Mouse (Mus musculus) limb, embryonic 15.5 days (tissue): Measurements from ENCODE around the gene Itgb6. TPM values are rescaled to one million over a fixed set of nuclear protein-coding genes. Genes with fewer than 3 reads are reported as not detected.

Source experiments
- ATAC-seq: fragments of 200-750 bp; cut with Nextera tagmentation; 2 replicates; pipeline ENCODE4 v1.8.0; 2017; ENCODE audit warnings: low read depth, moderate TSS enrichment; ENCODE audit not compliant: insufficient number of reproducible peaks, low FRiP score, low TSS enrichment
- H3K27ac ChIP-seq: fragments of 300-500 bp; sonication (generic); 2 replicates; pipeline ENCODE4 v1.5.1; 2015; ENCODE audit warnings: moderate library complexity, mild to moderate bottlenecking, inconsistent platforms
- H3K27me3 ChIP-seq: fragments of 300-500 bp; sonication (generic); 2 replicates; pipeline ENCODE4 v1.6.1; 2015; ENCODE audit warnings: inconsistent platforms
- H3K36me3 ChIP-seq: fragments of 300-500 bp; sonication (generic); 2 replicates; pipeline ENCODE4 v1.6.1; 2015; ENCODE audit warnings: inconsistent platforms
- H3K4me1 ChIP-seq: fragments of 300-500 bp; sonication (generic); 2 replicates; pipeline ENCODE4 v1.6.1; 2015; ENCODE audit warnings: inconsistent platforms
- H3K4me2 ChIP-seq: fragments of 300-500 bp; sonication (generic); 2 replicates; pipeline ENCODE4 v1.6.1; 2015; ENCODE audit warnings: mild to moderate bottlenecking, inconsistent platforms
- H3K4me3 ChIP-seq: fragments of 300-500 bp; sonication (generic); 2 replicates; pipeline ENCODE4 v1.5.1; 2015; ENCODE audit warnings: mild to moderate bottlenecking, inconsistent platforms
- H3K9ac ChIP-seq: fragments of 300-500 bp; sonication (generic); 2 replicates; pipeline ENCODE4 v1.6.1; 2015; ENCODE audit warnings: inconsistent platforms
- H3K9me3 ChIP-seq: fragments of 300-500 bp; sonication (generic); 2 replicates; pipeline ENCODE4 v1.6.1; 2016; ENCODE audit warnings: inconsistent platforms
- WGBS: fragments of 180-500 bp; shearing (Covaris S2); methylation state at CpG from one replicate; pipeline ENCODE4 v1.1.7; 2015; 5-methylcytosine and 5-hydroxymethylcytosine counted together
- polyA plus RNA-seq: library from polyadenylated mRNA; unstranded; fragments of >200 nt; fragmentation: Nextera tagmentation; extraction: Ambion mirVana; gene quantifications from 2 replicates; pipeline ENCODE4 v1.2.1, GENCODE M21; 2015

The Itgb6 gene
- polyA plus RNA-seq, 1 experiment from 2014 or later: 3.7 TPM

DNA sequence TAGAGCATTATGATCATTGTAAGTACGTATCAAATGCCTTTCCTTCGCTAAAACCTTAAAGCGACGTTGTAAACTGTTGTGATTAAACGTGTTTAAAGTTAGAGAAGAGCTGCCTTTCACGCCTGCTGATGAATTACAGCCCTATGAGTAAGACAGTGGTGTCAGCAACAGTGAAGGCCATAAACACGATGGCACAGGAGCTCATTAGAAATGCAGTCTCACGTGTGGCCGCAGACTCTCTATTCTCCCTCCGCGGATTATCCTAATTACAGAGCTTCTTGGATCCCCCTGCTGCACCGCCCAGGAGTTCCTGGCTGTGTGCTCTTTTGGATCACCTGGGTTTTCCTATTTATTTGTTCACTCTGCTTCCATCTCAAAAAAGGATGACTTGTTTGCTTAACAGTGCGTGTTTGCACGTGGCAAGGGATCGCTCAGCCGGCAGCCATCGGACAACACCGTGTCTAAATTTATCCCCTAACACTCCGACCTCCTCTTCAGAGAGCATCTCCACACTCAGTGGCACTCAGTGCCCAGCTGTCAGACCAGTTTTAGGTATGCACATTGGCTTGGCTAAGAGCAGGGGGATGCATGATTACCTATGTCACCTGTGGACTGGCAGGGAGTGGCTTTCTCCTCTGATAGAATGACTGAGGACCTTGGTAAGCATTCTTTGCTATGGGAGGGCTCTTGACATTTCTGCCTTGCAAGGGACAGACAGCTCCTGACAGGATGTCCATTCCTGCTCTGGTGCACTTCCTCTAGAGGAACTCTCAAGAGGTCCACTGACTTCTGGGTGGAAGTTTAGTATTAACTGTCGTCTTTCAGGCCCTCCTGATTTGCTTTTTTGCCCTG is 85.3 kb downstream of the Itgb6 start:
- no peak overlapping the region for H3K9ac ChIP-seq
- H3K27me3 ChIP-seq: no peaks in the 10 kb centered on the region
- no peak overlapping the region for H3K4me3 ChIP-seq
- ATAC-seq: no peak
- H3K27ac ChIP-seq: no peak overlapping the region
- H3K4me1 ChIP-seq: no peaks in the 10 kb centered on the region
- H3K4me2 ChIP-seq: no peak overlapping the region
- H3K9me3 ChIP-seq: no peaks in the 10 kb centered on the region
- 49% methylated on average over 20 of the region's 20 CpGs for WGBS
- no peaks in the 10 kb centered on the region for H3K36me3 ChIP-seq

DNA sequence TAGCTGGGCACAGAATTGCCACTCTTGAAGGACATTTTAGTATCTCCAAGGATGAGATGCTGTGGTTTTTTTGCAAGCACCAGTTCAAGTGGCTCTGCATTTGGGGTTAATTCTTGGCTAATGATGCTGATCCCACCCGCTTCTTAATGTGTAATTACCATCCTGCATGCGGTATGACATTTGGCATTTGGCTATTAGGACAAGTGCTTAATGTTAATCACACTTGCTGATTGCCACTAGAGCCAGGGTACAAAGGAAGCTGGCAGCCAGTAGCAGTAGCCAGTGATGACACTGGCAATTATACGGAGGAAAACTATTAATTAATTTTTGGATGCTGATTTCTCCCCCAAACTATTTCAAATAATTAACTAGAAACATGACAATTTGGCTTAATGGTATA is 86.0 kb downstream of the Itgb6 start:
- Histone ChIP-seq H3K4me1 (no peaks in the 10 kb centered on the region), H3K36me3 (no peaks in the 10 kb centered on the region), H3K4me3 (no peak overlapping the region), H3K27me3 (no peaks in the 10 kb centered on the region), H3K27ac (no peak overlapping the region), H3K9ac (no peak overlapping the region), H3K9me3 (no peaks in the 10 kb centered on the region), H3K4me2 (no peak overlapping the region)
- ATAC-seq: no peak
- 53% methylated on average over 3 of the region's 3 CpGs for WGBS

DNA sequence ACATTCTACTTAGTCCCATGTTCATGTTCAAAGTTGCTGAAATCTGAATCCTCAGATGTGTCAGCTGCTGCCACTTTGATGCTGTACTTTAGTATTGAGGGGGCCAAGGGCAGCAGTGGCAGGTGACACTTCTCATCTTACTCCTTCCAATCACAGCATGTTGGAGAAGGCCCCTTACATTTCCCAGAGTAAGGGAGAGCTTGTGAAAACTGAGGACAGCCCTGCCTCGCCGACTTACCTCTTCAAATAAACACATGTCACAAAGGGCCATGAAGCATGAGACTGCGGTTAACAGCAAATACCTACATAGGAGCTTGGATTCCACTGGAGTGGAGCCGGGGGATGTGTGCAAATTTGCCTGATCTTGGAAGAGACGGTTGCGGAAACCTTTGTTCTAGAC is 86.4 kb downstream of the Itgb6 start:
- H3K9me3 ChIP-seq: no peaks in the 10 kb centered on the region
- H3K27ac ChIP-seq: no peak overlapping the region
- H3K9ac ChIP-seq: no peak overlapping the region
- 70% methylated on average over 6 of the region's 6 CpGs for WGBS
- no peak overlapping the region for H3K4me3 ChIP-seq
- H3K4me1 ChIP-seq: no peaks in the 10 kb centered on the region
- ATAC-seq: no peak
- no peaks in the 10 kb centered on the region for H3K27me3 ChIP-seq
- no peak overlapping the region for H3K4me2 ChIP-seq
- no peaks in the 10 kb centered on the region for H3K36me3 ChIP-seq

DNA sequence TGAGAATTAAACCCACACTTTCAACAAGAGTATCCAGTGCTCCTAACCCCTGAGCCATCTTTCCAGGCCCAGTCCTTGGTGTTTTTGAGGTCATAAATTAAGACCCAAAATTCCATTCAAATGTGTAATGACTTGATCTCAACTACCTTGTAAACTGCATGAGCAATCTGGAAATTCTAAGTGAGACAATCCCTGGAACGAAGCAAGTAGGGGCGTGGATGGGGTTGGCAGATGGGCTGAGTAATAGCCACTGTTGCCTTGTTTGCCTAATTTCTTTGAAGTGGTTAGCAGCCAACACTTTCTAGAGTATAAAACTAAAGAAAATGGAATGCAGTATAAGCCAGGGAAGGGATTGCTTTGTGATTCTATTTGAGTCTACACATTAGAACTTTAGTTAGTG is 89.7 kb downstream of the Itgb6 start:
- no peak for ATAC-seq
- H3K36me3 ChIP-seq: no peaks in the 10 kb centered on the region
- no peak overlapping the region for H3K27ac ChIP-seq
- H3K27me3 ChIP-seq: no peaks in the 10 kb centered on the region
- no peak overlapping the region for H3K9ac ChIP-seq
- WGBS: 56% methylated on average over 2 of the region's 2 CpGs
- H3K4me2 ChIP-seq: no peak overlapping the region
- H3K4me3 ChIP-seq: no peak overlapping the region
- no peaks in the 10 kb centered on the region for H3K4me1 ChIP-seq
- no peaks in the 10 kb centered on the region for H3K9me3 ChIP-seq

DNA sequence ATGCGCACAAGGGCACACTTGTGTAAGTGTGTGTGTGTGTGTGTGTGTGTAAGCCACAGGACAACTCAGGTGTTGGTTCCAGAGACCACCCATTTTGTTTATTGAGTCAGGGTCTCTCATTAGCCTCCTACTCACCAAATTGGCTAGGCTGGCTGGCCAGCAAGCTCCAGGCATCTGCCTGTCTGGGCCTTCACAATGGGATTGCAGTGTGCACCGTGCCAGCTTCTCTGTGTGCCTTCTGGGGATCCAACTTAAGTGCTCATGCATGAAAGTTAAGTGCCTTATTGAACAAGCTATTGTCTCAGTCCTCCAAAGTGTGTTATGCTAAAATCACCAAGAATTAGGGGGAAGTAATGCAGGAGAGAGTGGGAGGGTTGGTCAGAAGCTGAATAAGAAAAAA is 92.1 kb downstream of the Itgb6 start:
- WGBS: 75% methylated on average over 2 of the region's 2 CpGs
- Histone ChIP-seq H3K4me1 (no peaks in the 10 kb centered on the region), H3K4me2 (no peak overlapping the region), H3K27me3 (no peaks in the 10 kb centered on the region), H3K36me3 (no peaks in the 10 kb centered on the region), H3K9me3 (no peaks in the 10 kb centered on the region), H3K9ac (no peak overlapping the region), H3K27ac (no peak overlapping the region), H3K4me3 (no peak overlapping the region)
- no peak for ATAC-seq

DNA sequence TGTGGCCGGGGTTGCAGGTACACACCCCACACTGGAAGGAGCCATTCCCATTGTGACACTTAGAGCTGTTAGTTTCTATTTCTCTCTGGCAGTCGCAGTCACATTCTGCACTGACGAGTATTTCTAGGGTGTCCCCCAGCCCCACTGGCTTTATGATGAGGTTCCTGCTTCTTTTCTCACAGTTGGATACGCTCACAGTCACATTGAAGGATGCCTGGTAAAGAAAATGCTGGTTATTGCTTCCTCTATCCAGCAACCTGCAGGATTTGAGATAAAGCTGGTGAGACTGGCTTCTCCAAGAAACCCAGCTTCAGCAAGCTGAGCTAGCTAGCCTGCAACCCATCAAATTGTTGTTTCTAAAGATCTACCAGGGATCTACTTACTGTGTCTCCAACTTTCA is 94.5 kb downstream of the Itgb6 start:
- H3K9me3 ChIP-seq: no peaks in the 10 kb centered on the region
- no peaks in the 10 kb centered on the region for H3K4me1 ChIP-seq
- H3K4me3 ChIP-seq: no peak overlapping the region
- H3K27me3 ChIP-seq: no peaks in the 10 kb centered on the region
- WGBS: 78% methylated on average over 4 of the region's 4 CpGs
- no peak for ATAC-seq
- H3K36me3 ChIP-seq: no peaks in the 10 kb centered on the region
- H3K9ac ChIP-seq: no peak overlapping the region
- H3K27ac ChIP-seq: no peak overlapping the region
- H3K4me2 ChIP-seq: no peak overlapping the region

DNA sequence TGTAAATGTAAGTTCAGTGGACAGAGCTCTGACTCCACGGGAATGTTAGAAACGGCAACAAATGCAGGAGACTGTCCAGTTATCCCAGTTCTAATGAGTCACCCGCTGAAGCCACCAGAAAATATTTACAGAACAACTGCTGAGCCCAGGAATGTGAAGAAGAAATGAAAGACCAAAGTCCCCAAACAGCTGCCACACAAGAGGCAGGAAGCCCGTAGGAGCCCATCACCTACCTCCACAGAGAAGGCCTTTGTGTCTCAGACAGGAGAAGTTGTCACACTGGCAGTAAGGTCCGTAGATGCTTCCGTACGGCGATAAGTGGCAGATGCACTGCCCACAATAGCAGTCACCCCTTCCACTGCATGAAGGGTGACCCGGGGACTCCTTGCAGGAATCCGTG is 94.9 kb downstream of the Itgb6 start:
- Histone ChIP-seq H3K4me1 (no peaks in the 10 kb centered on the region), H3K27ac (no peak overlapping the region), H3K36me3 (no peaks in the 10 kb centered on the region), H3K4me3 (no peak overlapping the region), H3K27me3 (no peaks in the 10 kb centered on the region), H3K4me2 (no peak overlapping the region), H3K9me3 (no peaks in the 10 kb centered on the region), H3K9ac (no peak overlapping the region)
- no peak for ATAC-seq
- 78% methylated on average over 10 of the region's 10 CpGs for WGBS

DNA sequence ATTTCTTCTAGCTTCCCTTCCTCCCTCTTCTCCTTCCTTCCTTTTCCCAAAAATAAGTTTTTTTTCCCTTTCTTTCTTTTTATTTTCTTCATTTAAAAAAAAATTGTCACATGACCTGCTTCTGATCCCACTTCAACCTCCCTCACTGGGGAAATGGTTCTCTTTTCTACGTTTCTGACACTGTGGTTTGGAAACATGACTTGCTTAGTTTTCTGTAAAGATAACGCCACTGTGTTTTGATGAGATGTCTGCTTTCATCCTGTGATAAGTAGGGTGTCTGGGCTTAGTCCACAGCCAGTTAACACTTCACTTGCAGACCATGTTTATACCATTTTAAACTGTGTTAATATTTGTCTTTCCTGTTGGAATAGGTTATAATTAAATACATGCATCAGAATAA is 96.7 kb downstream of the Itgb6 start:
- no peaks in the 10 kb centered on the region for H3K36me3 ChIP-seq
- 44% methylated on average over 2 of the region's 2 CpGs for WGBS
- no peaks in the 10 kb centered on the region for H3K9me3 ChIP-seq
- no peaks in the 10 kb centered on the region for H3K27me3 ChIP-seq
- H3K9ac ChIP-seq: no peak overlapping the region
- H3K27ac ChIP-seq: no peak overlapping the region
- H3K4me3 ChIP-seq: no peak overlapping the region
- H3K4me2 ChIP-seq: no peak overlapping the region
- ATAC-seq: no peak
- no peaks in the 10 kb centered on the region for H3K4me1 ChIP-seq

DNA sequence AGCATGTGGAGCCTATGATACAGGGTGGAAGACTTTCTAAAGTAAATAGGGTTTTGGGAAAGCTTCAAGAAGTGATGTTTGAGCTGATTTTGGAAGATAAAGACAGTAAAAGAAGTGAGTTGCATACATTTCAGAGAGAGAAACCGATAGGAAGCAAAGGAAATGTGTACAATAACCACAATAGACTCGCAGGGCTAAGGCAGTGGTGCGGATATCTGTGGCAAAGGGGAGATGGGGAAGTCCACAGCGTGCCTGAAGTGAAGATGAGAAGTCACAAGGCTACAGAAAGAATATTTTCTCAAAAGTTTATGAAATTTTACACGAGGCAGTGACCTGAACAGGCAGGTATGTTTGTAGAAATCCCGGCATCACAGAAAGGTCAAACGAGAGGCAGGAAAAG is 100.3 kb downstream of the Itgb6 start:
- 83% methylated on average over 7 of the region's 7 CpGs for WGBS
- no peak overlapping the region for H3K4me2 ChIP-seq

DNA sequence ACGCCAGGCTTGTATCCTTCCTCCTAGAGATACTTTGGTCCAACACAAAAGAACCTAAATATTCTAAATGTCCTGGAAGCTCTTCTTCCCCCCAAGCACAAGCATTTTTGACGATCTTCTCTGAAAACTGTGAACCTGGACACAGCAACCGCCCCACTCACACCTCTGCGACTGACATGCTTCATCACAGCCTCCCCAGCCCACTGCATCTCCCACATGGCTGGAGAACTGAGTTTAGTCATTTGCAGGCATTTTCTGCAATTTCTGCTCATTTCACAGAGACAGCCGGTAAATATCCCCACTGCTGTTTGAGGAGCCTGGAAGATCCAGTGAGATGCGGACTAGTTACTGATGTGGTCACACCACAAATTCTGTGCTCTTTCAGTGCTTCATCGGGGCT is 107.7 kb downstream of the Itgb6 start:
- ATAC-seq: no peak
- Histone ChIP-seq H3K36me3 (no peaks in the 10 kb centered on the region), H3K27me3 (no peaks in the 10 kb centered on the region), H3K9me3 (no peaks in the 10 kb centered on the region), H3K4me1 (no peaks in the 10 kb centered on the region), H3K4me3 (no peak overlapping the region), H3K9ac (no peak overlapping the region), H3K27ac (no peak overlapping the region), H3K4me2 (no peak overlapping the region)
- WGBS: 94% methylated on average over 7 of the region's 7 CpGs

More for the DNA sequence above, 100.3 kb downstream of the Itgb6 start:
- ATAC-seq: no peak
- H3K27me3 ChIP-seq: no peaks in the 10 kb centered on the region
- no peak overlapping the region for H3K4me3 ChIP-seq
- no peaks in the 10 kb centered on the region for H3K36me3 ChIP-seq
- no peaks in the 10 kb centered on the region for H3K4me1 ChIP-seq
- H3K9ac ChIP-seq: no peak overlapping the region
- no peaks in the 10 kb centered on the region for H3K9me3 ChIP-seq
- H3K27ac ChIP-seq: no peak overlapping the region

DNA sequence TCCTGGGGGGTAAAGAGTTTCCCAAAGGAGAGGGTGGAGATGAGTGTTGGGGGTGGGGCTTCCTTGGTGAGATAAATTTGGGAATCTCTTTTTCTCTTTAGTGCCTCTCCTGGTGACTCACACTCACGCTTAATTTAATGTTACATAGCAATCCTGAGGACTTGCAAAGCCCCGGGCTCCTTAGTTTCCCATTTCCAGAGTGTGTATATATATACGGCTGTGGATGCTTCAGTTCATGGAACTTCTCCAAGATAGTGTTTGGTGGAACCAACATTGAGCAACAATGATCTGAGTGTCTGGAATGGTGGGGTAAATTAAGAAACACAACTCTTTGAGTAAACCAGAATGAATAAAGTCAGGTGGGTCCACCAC is 108.6 kb downstream of the Itgb6 start:
- no peak overlapping the region for H3K27ac ChIP-seq
- H3K4me3 ChIP-seq: no peak overlapping the region
- H3K9me3 ChIP-seq: no peaks in the 10 kb centered on the region
- H3K4me2 ChIP-seq: no peak overlapping the region
- H3K9ac ChIP-seq: no peak overlapping the region
- 76% methylated on average over 3 of the region's 3 CpGs for WGBS
- H3K27me3 ChIP-seq: no peaks in the 10 kb centered on the region
- no peaks in the 10 kb centered on the region for H3K4me1 ChIP-seq
- H3K36me3 ChIP-seq: no peaks in the 10 kb centered on the region
- no peak for ATAC-seq

DNA sequence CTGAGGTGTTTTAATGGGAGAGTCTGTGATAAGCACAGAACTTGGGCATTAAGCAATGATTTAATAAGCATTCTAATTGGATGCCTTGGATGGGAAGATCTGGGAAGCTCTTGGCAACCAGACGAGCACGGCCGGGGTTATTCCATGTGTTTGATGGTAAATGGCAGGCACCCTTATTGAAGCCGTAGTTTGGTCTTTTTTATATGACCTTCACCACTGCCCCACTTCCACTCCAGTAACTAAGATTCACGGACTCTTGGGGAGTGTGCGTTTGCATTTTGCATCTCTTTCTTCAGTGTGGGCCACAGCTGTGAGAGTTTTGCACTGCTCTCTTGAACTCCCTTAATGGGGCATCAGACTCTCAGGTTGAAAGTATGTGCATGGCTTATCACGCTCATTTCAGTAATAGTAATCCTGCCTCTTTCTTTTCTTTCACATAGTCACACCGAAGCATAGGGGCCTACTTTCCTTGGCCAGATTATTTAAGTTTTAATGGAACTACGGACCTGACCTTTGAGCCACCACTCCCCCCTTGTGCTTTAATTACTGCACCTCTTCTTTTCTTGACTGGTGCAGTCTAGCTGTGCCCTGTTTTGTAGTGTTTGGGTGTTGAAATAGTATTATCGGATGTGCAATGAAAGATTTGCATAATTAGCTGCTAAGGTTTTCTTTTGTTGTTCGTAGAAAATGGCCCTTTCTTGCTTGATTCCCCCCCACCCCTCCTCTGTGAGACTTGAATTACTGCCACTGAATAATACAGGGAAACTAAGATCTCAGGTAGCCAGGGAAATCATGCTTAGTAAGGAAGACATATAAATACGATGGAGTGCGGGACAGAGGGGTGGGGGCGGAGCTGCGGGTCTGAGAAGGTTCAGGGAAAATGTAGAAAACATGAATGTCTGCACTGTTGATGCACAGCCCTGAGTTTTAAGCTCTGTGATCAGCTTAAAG is 109.3 kb downstream of the Itgb6 start:
- WGBS: 85% methylated on average over 15 of the region's 15 CpGs
- ATAC-seq: no peak
- Histone ChIP-seq H3K36me3 (no peaks in the 10 kb centered on the region), H3K27ac (no peak overlapping the region), H3K9me3 (no peaks in the 10 kb centered on the region), H3K4me2 (no peak overlapping the region), H3K9ac (no peak overlapping the region), H3K4me3 (no peak overlapping the region), H3K4me1 (no peaks in the 10 kb centered on the region), H3K27me3 (no peaks in the 10 kb centered on the region)
